Mouse (Mus musculus) cortical plate, adult 2 months (tissue): ENCODE measurements around the gene Cntnap2. TPM values are rescaled to one million over a fixed set of nuclear protein-coding genes. Genes with fewer than 3 reads are reported as not detected.

Experiments used
- H3K27ac ChIP-seq: fragments of 200-500 bp; 2 replicates; pipeline ENCODE4 v1.5.1; 2012; ENCODE audit warnings: low read length, control low read depth, inconsistent platforms; ENCODE audit not compliant: insufficient read depth
- H3K4me1 ChIP-seq: fragments of 200-500 bp; 2 replicates; pipeline ENCODE4 v1.6.1; 2011; ENCODE audit warnings: low read length; ENCODE audit not compliant: control insufficient read depth, insufficient read depth
- H3K4me3 ChIP-seq: fragments of 200-500 bp; 2 replicates; pipeline ENCODE4 v1.5.1; 2011; ENCODE audit warnings: mild to moderate bottlenecking, low read length, control low read depth; ENCODE audit not compliant: insufficient read depth
- CTCF ChIP-seq: fragments of 200-500 bp; IDR thresholded peaks from 2 replicates; pipeline ENCODE4 v1.5.1; 2011; ENCODE audit warnings: mild to moderate bottlenecking, control low read depth, low read length; ENCODE audit not compliant: insufficient read depth; ENCODE audit errors: extremely low read depth
- POLR2A ChIP-seq: fragments of 200-500 bp; IDR thresholded peaks from 2 replicates; pipeline ENCODE4 v1.6.1; 2011; ENCODE audit warnings: mild to moderate bottlenecking, low read length, control low read depth; ENCODE audit not compliant: insufficient read depth; ENCODE audit errors: extremely low read depth
- polyA plus RNA-seq: library from polyadenylated mRNA; depleted of rRNA; stranded (reverse); fragments of >200 nt; gene quantifications from 2 replicates; pipeline ENCODE4 v1.2.3, GENCODE M21; 2012

The Cntnap2 gene
- polyA plus RNA-seq, 1 experiment = 26.5 TPM

DNA sequence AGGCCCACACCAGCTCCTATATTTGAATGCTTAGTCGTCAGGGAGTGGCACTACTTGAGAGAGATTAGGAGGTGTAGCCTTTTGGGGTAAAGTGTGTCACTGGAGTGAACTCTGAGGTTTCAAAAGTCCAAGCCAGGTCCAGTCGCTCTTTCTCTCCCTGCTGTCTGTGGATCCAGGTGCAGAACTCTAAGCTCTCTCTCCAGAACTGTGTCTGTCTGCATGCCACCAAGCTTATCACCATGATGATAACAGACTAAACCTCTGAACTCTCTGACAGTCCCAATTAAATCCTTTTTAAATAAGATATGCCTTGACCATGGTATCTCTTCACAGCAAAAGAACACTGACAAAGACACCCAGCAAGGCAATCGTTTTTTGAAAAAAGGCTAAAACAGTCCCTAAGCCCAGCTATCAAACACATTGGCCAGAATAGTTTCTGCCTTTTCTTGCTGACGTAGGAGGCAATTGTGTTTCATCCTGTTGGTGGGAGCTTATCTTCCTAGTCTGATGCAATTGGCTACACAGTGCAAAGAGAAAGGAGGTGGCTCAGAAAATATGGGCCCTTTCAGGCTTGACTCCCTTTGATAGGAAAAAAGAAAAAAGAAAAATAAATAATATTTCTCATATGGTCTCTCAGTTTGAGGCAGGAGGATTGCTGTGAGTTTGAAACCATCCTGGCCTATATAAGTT lies 2281.8 kb downstream of the Cntnap2 start:
- no peak overlapping the region for H3K27ac ChIP-seq
- H3K4me1 ChIP-seq = no peaks in the 10 kb centered on the region
- no peak for TF ChIP-seq POLR2A
- TF ChIP-seq CTCF = no peak
- no peak overlapping the region for H3K4me3 ChIP-seq

DNA sequence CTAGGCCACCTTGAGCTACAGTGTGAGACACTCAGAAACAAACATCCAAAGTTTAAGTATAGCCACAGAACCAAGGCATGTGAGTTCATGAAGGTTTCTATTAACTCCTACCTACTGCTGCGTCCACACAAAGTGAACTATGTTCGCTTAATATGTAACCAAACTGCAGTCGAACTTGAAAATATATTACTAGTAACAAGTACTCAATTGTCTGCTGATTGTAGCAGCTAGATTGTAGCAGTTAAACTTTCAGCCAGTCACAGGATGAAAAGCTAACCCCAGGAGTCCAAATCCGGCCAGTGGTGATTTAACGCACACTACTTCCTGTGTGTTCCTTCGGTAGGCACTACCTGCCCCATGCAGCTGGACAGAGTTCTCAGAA lies 2282.3 kb downstream of the Cntnap2 start:
- TF ChIP-seq CTCF (no peak), POLR2A (no peak)
- Histone ChIP-seq H3K27ac (no peak overlapping the region), H3K4me1 (no peaks in the 10 kb centered on the region), H3K4me3 (no peak overlapping the region)

DNA sequence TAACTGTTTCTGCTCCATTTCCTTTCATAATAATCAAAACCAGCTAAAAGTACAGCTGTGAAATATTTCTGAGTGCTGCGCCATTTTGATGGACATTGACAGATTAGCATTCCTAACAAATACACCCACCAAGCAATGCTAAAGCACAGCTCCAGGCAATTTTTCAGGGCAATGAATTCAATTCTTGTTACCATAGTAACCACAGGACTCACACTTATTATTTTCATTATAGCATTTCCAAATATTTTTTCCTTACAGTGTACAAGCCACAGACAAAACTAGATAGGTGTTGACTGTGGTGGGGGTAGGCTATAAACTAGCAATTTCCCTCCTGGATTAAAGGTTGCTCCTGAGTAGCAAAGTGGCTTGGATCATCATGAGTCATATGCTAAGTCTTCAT lies 2284.1 kb downstream of the Cntnap2 start:
- Histone ChIP-seq H3K4me1 (no peaks in the 10 kb centered on the region), H3K27ac (no peak overlapping the region), H3K4me3 (no peak overlapping the region)
- TF ChIP-seq CTCF (no peak), POLR2A (no peak)

DNA sequence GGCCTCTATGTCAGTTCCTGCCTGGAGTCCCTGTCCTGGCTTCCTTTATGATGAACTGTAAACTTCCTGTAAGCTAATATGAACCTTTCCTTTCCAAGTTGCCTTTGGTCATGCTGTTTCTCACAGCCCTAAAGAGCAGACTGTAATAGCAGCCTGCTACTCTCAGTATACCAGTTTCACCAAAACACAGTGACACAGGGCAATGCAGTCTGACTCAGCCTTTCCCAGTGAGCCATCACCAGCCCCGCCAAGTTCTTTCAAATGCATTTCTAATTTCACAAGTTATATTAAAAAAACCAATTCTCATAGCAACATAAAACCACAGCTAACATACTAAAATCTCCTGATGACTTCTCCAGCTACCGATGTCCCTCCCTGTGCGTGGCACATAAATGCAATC lies 2285.5 kb downstream of the Cntnap2 start:
- TF ChIP-seq POLR2A (no peak), CTCF (no peak)
- Histone ChIP-seq H3K4me1 (no peaks in the 10 kb centered on the region), H3K27ac (no peak overlapping the region), H3K4me3 (no peak overlapping the region)

DNA sequence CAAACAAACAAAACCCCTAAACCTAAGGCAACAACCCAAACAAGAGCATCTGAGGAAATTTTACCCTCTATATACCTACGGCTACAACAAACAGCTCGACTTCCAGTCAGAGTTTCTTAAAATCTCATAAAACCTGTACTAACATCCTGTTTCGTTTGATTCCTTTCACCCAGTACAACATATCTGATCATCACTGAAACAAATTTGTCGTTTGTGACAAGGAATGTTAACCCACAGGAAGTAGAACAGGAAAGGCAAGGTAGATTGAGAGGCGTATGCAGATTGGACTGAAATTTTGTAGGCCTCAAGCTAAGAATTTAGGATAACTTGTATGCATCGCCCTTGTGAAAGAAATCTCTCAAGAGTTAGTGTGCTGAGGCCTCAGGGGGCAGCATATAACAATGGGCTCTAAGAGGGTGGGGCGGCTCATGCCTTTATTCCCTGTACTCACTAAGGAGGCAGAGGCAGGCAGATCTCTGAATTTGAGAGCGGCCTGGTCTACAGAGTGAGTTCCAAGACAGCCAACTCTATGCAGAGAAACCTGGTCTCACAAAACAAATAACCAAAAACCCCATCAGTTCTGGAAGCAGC lies 2291.0 kb downstream of the Cntnap2 start:
- H3K4me1 ChIP-seq = no peaks in the 10 kb centered on the region
- H3K4me3 ChIP-seq = no peak overlapping the region
- H3K27ac ChIP-seq = no peak overlapping the region
- TF ChIP-seq CTCF (no peak), POLR2A (no peak)
